Mouse (Mus musculus): ENCODE measurements at regions not wholly inside any gene's neighbourhood (a gene's known extent, or its start where the extent isn't known, plus 50 kb on each side); places are given as distances from the start of the nearest gene placed in this dataset.

DNA sequence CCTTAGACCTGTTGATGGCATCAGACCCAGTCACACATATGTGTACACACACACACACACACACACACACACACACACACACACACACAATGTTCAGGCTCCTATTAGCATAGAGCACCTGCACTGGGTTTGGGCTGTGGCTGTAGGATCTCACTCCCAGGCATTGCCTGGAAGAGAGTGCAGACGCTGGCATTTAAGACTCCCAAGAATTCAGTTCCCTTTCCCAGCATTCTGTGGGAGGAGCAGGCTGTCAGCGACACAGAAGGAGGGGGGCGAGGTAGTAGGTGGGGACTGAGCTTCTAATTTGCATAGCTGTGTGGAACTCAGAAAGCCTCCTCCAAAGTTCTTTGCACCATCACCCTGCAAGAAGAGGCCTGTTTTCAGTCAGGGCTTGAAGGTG, 374.2 kb upstream of the Fam49b start:
- ATAC-seq (replicated peaks in 1 of 2; ENCODE audit: insufficient read depth in 1 of 2, low FRiP score in 2 of 2, low TSS enrichment in 1 of 2, low read depth in 1 of 2, poor library complexity in 2 of 2, severe bottlenecking in 2 of 2), result no peak

DNA sequence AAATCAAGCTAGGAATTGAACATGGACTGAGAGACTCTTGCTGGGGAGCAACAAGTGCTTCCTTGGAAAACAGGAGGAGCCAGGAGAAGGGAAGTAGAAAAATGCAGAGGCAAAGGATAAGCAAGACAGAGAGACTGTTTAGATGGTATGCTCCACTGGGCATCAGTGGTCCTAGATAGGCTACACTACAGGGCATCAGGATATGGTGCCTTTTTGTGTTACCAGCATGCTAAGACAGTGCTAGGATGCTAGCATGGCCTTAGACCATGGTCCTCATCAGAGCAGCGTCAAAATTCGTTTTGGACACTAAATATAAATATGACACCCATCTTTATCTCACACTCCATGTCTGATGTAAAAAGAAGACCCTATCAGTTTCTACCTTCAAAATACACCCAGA, 374.6 kb upstream of the Fam49b start:
- no peak for ATAC-seq (replicated peaks in 1 of 2; ENCODE audit: insufficient read depth in 1 of 2, low FRiP score in 2 of 2, low TSS enrichment in 1 of 2, low read depth in 1 of 2, poor library complexity in 2 of 2, severe bottlenecking in 2 of 2)

DNA sequence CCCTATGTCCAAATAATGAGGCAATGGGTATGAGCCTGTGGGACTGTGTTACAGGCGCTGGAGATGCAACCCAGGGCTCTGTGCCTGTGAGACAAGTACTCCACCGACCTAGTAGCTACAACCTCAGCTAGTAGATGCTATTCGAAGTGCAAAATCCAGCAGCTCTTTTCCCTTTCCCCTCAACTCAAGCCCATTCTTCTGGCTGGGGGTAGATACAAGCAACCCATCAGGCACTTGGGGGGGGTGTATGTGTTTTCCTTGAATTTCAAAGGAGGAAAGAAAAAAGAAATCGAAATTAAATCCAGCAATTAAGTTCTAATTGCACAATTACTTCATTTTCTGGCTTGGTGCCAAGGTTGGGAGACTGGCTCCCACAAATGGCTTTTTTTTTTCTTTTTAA, 372.4 kb upstream of the Gm21798 start:
- ATAC-seq (replicated peaks in 1 of 2; ENCODE audit: insufficient read depth in 1 of 2, low FRiP score in 2 of 2, low TSS enrichment in 1 of 2, low read depth in 1 of 2, poor library complexity in 2 of 2, severe bottlenecking in 2 of 2), result no peak

DNA sequence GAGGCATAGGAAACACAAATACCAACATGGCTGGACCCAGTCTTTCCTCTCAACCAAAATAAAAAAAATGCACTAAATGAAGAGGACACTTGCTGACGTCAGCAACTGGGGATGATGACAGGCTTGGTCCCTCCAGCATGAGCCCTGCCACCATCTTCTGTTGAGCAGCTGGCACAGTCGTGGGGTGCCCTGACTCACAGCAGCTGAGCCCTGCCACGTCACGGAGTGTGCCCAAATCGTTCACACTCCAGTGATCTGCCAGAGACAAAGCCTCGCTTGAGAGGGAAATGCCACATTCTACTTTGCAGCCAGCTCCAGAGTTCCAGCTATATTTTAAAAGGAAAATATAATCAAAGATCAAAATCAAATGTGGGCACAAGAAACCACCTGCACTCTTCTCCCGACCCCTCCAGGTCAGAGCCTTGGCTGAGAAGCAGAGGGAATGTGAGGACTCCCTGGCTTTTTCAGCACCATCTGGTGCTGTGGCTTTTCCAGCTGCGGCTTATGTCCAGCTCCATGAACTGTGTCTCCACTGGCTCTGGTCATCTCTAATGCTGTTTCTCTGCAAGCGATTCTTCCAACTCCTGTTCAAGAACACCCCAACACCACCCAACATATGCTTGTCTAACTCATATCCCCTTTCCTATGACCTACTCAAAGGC, 371.0 kb upstream of the Gm21798 start:
- ATAC-seq (replicated peaks in 1 of 2; ENCODE audit: insufficient read depth in 1 of 2, low FRiP score in 2 of 2, low TSS enrichment in 1 of 2, low read depth in 1 of 2, poor library complexity in 2 of 2, severe bottlenecking in 2 of 2), result no peak

DNA sequence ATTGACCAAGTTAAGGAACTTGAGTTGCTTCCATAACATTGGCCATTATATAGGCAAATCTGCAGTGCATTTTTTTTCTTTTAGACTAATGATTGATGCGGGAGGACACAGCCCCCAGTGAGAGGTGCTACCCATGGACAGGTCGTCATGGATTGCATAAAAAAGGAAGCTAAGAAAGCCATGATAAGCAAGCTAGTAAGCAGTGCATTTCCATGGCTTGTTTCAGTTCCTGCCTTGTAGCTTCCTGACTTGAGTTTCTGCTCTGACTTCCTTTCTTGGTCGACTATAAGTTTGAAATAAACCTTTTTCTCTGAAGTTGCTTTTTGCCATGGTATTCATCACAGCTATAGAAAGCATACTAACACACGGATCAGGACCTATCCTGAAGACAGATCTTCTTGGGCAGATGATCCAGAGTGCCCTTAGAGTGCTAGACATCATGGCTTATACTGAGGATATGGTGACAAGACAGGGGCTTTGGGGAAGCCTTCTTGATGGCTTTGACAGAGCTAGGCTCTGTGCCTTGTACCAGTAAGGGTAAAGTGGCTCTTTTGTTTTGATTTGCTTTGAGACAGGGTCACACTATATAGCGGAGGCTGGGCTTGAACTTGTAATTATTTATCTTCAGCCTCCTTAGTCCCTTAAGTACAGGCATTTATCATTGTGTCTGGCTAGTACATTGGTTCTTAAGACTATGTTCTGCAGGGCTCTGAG, 370.1 kb upstream of the Gm21798 start:
- peak; percentile 27 to 39; a peak in 1 of 4 replicates for ATAC-seq (replicated peaks in 1 of 2; ENCODE audit: insufficient read depth in 1 of 2, low FRiP score in 2 of 2, low TSS enrichment in 1 of 2, low read depth in 1 of 2, poor library complexity in 2 of 2, severe bottlenecking in 2 of 2)

DNA sequence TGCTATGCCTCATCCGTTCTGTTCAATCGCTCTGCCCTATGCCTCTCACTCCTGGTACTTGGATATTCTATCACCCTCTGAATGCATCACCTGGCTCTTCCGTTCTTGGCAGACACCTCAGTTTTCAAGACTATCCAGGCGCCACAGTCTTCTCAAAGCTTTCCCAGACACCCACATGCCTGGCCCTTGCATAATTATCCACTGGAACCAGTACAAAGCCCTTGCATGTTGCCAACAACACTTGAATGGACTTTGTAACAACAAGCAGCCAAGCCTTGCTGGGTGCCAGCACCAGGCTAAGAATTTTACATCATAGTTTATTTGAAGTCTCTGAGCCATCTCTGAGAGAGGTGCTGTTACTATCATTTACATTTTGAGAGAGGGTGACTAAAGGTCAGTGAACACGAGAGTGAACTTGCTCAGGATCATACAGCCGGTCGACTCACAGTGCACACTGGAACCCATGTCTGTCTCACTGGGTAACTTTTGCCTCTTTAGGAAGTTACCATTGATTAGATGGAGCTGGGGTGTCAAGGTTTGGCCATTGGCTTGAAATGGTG, 368.8 kb upstream of the Gm21798 start:
- ATAC-seq (replicated peaks in 1 of 2; ENCODE audit: insufficient read depth in 1 of 2, low FRiP score in 2 of 2, low TSS enrichment in 1 of 2, low read depth in 1 of 2, poor library complexity in 2 of 2, severe bottlenecking in 2 of 2), result no peak

DNA sequence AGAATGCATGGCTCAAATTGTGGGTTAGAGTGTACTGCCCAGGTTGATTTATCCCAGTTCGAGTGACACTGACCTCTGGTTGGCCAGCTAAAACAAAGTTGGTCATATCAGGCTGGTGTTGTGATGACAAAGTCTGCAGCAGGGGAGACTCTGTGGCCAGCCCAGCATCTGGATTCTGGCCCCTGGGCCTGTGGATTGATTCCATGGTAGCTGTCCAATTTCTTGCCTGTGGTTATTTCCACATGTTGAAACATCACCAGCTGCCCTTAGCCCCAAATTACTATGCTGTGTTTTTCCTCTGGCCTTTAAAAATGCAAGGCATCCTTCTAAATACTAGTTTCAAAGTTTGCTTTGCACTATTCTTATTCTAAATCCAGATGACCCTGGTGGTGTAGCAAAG, 346.8 kb upstream of the Gm21798 start:
- no peak for ATAC-seq (replicated peaks in 1 of 2; ENCODE audit: insufficient read depth in 1 of 2, low FRiP score in 2 of 2, low TSS enrichment in 1 of 2, low read depth in 1 of 2, poor library complexity in 2 of 2, severe bottlenecking in 2 of 2)

DNA sequence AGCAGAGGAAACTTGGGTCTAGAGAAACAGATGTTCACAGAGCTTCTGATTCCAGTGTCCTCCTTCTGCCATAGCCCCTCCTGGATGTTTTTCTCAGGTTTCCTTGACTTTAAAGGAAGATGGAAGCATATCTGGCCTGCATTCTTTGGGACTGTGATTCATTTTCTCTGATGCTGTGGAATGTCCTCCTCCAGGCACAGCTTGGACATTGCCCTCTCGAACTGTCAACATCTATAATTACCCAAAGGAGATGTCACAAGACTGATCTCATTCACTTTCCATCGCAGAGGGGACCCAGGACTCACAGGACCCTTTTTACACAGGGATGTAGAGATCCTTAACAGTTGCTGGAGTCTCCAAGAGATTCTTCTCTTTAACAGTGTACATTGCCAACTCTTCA, 345.9 kb upstream of the Gm21798 start:
- ATAC-seq (replicated peaks in 1 of 2; ENCODE audit: insufficient read depth in 1 of 2, low FRiP score in 2 of 2, low TSS enrichment in 1 of 2, low read depth in 1 of 2, poor library complexity in 2 of 2, severe bottlenecking in 2 of 2), result no peak

DNA sequence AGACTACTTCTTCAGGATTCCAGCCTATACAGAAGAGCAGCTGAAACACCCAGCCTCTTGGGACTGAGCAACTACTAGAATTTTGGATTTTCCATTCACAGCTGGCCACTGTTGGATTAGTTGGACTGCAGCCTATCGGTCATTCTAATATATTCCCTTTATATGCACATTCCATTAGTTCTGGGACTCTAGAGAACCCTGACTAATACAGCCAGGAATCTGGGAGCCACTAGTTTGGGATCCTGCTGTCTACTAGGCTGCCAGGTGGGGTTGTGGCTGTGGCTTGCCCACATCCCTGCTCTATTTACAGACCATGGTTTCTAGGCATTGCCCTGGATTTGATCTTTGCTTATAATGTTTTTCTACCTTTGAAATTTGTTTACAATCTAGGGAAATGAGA, 343.3 kb upstream of the Gm21798 start:
- ATAC-seq (replicated peaks in 1 of 2; ENCODE audit: insufficient read depth in 1 of 2, low FRiP score in 2 of 2, low TSS enrichment in 1 of 2, low read depth in 1 of 2, poor library complexity in 2 of 2, severe bottlenecking in 2 of 2), result no peak

DNA sequence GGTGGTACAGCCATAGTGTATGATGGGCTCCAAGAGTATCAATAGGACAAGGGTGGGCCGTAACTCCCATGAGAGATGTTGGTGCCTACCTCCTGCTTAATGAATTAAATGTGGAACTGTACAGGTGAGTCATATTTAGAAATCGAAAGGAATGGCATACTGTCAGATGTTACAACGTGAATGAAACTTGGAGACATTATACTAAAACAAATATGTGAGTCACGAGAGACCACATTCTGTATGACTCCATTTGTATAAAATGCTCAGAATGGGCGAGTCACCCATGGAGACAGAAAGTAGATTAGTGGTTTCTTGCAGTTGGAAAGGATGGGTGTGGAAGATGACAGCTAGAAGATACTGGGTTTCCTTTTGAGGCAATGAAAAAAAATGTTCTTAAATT, 340.4 kb upstream of the Gm21798 start:
- no peak for ATAC-seq (replicated peaks in 1 of 2; ENCODE audit: insufficient read depth in 1 of 2, low FRiP score in 2 of 2, low TSS enrichment in 1 of 2, low read depth in 1 of 2, poor library complexity in 2 of 2, severe bottlenecking in 2 of 2)

DNA sequence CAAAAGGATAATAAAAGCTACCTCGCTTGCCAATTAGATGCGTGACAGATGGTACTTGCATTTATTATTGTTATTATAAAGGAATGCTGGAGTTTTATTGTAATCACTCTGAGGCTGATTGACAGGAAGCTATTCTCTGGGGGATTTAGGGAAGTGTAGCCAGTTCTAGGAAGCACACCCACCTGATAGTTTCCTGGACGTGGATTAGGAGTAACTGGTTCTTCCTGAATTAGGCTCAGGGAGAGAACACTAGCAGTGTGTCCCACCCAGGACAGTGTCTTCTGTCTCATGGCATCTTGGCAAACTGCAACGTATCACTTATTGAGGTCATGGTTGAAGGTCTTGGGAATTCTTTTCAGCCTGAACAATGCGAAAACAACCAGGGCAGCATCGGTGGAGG, 336.9 kb upstream of the Gm21798 start:
- no peak for ATAC-seq (replicated peaks in 1 of 2; ENCODE audit: insufficient read depth in 1 of 2, low FRiP score in 2 of 2, low TSS enrichment in 1 of 2, low read depth in 1 of 2, poor library complexity in 2 of 2, severe bottlenecking in 2 of 2)

DNA sequence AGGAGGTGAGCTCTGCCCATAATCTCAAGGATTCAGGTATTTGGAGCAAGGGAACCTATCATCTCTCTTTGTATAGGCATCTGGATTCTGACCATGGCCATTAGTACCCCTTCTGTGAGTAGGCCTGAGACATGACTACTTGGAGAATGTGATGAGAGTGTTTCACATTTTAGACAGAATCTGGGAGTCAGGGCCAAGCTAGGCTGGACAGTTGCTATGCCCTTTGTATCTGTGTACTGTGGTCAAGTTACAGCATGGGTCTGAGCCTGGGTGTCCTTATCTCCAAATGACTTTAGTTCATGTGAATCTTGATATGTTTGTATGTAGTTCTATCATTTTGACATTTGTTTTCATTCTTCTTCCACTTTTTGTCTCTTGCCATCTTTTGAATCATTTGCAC, 336.3 kb upstream of the Gm21798 start:
- no peak for ATAC-seq (replicated peaks in 1 of 2; ENCODE audit: insufficient read depth in 1 of 2, low FRiP score in 2 of 2, low TSS enrichment in 1 of 2, low read depth in 1 of 2, poor library complexity in 2 of 2, severe bottlenecking in 2 of 2)

DNA sequence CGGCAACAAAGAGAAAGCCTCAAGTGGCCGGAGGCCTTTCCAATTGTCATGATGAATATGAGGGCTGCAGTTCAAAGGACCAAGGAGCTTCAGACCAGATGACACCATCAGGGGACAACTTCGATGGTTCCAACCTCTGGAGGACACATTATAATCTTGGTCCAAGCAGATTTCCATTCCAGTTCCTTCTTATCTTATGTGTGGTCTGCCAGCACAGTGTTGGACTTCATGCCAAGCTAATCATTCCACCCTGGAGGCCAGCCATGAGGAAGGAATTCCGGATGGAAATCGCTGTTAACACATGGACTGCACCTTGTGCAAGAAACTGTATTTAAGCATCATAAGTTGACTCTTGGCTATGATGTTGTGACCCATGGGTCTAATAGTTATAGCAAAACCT, 334.5 kb upstream of the Gm21798 start:
- ATAC-seq (replicated peaks in 1 of 2; ENCODE audit: insufficient read depth in 1 of 2, low FRiP score in 2 of 2, low TSS enrichment in 1 of 2, low read depth in 1 of 2, poor library complexity in 2 of 2, severe bottlenecking in 2 of 2), result no peak

DNA sequence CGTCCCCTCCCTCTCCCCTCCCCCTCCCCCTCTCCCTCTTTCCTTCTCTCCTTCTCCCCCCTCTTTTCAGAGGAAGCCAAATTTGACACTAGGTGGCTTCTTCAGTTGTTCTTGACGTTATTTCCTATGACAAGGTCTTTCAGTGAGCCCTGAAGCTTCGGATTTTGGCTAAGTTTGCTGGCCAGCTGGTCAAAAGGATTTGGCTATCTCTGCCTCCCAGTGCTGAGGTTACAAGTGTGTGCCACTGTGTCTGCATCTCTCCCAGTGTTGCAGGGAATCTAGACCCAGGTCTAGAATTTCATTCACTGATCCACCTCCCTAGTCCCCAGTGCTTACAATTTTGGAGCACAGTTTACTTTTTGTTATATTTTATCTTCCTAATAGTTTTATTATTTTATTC, 329.7 kb upstream of the Gm21798 start:
- no peak for ATAC-seq (replicated peaks in 1 of 2; ENCODE audit: insufficient read depth in 1 of 2, low FRiP score in 2 of 2, low TSS enrichment in 1 of 2, low read depth in 1 of 2, poor library complexity in 2 of 2, severe bottlenecking in 2 of 2)

DNA sequence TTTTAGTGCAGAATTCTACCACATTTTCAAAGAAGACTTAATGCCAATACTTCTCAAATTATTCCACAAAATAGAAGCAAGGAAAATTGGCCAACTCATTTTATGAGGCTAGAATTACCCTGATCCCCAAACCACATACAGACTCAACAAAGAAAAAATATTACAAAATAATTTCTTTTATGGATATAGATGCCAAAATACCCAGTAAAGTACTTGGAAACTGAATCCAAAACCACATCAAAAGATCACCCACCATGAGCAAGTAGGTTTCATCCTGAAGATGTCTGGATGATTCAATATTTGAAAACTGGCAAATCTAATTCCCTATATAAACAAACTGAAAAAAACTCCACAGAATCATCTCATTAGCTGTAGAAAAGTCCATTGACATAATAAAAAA, 316.7 kb upstream of the Gm21798 start:
- ATAC-seq (replicated peaks in 1 of 2; ENCODE audit: insufficient read depth in 1 of 2, low FRiP score in 2 of 2, low TSS enrichment in 1 of 2, low read depth in 1 of 2, poor library complexity in 2 of 2, severe bottlenecking in 2 of 2), result no peak

DNA sequence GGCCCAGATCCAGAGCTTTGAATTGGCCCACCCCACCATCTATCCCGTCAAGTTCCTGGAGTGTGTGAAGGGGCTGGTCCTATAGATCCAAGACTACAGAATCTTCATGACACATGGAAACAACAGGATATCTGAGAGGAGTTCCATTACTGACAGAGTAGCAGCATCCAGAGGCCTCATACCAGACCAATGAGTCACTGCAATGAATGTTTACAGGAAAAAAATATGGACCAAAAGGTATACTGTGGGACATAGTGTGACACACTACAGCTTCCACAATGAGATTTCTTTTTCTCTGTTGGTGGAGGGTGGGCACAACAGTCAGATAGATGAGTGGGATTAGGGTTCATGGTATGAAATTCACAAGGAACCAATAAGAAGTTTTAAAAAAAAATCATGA, 316.0 kb upstream of the Gm21798 start:
- ATAC-seq (replicated peaks in 1 of 2; ENCODE audit: insufficient read depth in 1 of 2, low FRiP score in 2 of 2, low TSS enrichment in 1 of 2, low read depth in 1 of 2, poor library complexity in 2 of 2, severe bottlenecking in 2 of 2), result no peak

DNA sequence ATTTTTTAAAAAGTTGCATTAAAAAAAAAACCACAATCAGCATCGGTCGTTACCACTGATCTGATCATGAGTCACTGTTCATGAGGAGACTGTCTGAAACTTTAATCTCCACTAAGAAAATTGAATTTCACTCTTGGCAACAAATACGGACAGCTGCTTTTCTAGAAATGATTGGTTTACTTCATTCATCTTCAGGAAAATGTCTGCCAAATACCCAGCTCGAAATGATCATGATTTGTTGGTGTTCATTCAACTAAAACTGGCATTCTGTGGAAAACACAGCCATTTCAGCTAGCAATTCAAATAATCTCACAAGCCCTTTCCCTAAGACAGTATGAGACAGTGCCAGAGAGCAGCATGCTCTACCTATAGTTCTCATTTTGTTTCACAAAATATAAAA, 312.7 kb upstream of the Gm21798 start:
- ATAC-seq (replicated peaks in 1 of 2; ENCODE audit: insufficient read depth in 1 of 2, low FRiP score in 2 of 2, low TSS enrichment in 1 of 2, low read depth in 1 of 2, poor library complexity in 2 of 2, severe bottlenecking in 2 of 2), result no peak

DNA sequence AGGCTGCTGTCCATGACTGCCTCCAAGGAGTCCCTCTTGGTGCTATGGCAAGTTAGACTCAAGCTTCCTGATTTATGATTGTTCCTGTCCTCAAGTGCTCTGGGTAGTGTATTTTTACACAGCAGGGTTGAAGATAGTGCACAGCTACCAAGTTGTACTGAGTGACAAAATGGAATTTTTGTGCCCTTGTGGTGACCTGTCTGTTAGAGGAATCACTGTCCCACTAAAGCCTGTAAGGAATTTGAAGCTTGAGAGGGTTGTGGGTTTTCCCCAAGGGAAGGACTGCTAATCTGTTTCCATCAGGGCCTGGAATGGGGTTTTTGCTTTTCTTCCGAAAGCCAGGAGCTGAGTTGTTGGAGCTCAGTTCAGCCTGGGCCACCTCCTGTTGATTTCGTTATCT, 306.8 kb upstream of the Gm21798 start:
- ATAC-seq (replicated peaks in 1 of 2; ENCODE audit: insufficient read depth in 1 of 2, low FRiP score in 2 of 2, low TSS enrichment in 1 of 2, low read depth in 1 of 2, poor library complexity in 2 of 2, severe bottlenecking in 2 of 2), result no peak

DNA sequence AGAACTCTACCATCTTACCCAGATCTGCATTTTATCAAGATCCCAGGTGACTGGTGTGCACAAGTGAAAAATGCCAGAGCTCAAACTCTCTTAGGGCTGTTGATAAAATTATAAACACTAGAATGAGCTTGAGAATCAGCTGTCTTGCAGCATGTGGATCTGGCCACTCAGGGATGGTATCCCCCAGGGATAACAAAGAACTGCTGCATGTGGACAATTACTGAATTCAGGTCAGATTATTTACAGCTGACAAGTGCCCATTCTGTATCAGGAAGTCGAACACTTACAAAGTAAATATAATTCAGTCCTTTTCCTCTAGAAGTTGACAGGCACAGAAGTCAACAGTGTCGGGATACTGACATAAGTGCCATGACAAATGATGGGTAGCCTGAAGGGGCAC, 306.3 kb upstream of the Gm21798 start:
- no peak for ATAC-seq (replicated peaks in 1 of 2; ENCODE audit: insufficient read depth in 1 of 2, low FRiP score in 2 of 2, low TSS enrichment in 1 of 2, low read depth in 1 of 2, poor library complexity in 2 of 2, severe bottlenecking in 2 of 2)

All from hematopoietic stem cell, adult 5-6 weeks (primary cell).